Mouse (Mus musculus): ENCODE data around the gene Ccdc39. TPM values are rescaled to one million over a fixed set of nuclear protein-coding genes. Genes with fewer than 3 reads are reported as not detected.

Ccdc39 gene
- polyA plus RNA-seq (2012; rRNA removed): 200 and 260 TPM in 2 replicates

DNA sequence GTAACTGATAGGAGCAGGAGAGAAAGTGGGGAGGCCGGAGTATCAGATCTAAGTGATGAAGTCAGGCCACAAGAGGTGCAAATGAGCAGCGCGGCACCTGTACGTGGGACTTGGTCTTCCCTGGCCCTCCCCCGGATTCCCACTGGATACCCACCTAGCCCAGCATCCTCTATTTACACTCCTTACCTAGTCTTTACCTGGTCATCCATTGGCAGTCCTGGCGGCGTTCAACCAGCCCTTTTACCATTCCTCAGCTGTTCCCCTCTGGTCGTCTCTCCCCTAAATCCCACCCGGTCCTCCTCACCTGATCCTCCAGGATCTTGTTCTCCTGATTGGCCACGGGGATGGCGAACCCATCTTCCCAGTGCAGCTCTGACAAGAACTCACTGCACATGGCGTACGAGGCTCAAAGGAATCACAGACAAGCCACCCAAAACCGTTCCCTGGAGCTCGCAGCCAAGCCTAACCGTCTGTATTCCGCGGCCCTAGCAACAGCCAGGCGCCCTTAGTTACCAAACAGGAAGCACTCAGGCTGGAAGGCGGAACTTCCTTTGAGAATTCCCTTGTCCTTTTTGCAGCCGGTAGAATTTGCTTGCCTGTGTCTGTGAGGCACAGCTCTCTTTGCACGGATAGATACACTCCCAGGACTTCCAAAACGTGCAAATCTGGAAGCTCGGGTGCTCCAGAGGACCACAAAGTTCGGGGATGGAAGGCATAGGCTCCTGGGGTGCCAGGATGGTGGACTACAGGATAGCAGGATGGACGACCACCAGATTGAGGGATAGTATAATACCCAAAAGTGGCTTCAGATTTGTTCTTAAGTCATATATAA is at the start of gene Ccdc39:
TSS of gene Ccdc39 (minus strand) at position 510 of the 832 bp plus-strand sequence.
- Histone ChIP-seq H3K4me1 (ENCODE audit: control insufficient read depth, insufficient read depth, low read length) (peaks cover 3% of the 10 kb centered on the region), H3K4me3 (ENCODE audit: control insufficient read depth, low read depth, low read length) (peak within 1 kb of the TSS; percentile 97), H3K27me3 (ENCODE audit: control insufficient read depth, insufficient read depth, low read length) (no peaks in the 10 kb centered on the region), H3K27ac (ENCODE audit: control insufficient read depth, insufficient read depth, low read depth, low read length) (peak within 1 kb of the TSS; percentile 98), H3K36me3 (ENCODE audit: control insufficient read depth, insufficient read depth, low read length) (no peaks in the 10 kb centered on the region)
- TF ChIP-seq CTCF (IDR thresholded peaks at IDR 0.05; ENCODE audit: control insufficient read depth, insufficient read depth, insufficient replicate concordance, low read depth, low read length) (no peak), POLR2A (IDR thresholded peaks at IDR 0.05; ENCODE audit: control insufficient read depth, low read depth, low read length) (peak; percentile 88)

DNA sequence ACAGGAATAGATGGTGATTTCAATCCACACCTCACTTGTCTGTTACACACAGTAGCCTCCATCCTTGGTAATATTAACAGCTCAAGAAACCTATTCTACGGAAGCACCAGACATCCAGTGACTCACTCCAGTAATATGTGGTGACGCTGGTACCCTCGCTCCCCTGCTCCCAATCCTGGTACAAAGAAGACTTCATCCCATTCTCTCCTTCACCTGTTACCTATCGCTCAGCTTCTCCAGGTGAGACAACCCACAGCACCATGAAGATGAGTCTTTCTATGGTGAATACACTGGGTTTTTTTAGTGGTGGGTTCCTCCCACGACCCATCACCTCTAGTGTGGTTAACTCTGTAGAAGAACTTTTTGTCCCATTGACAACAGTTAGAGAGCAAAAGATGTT is 49.3 kb upstream of the Ccdc39 start:
- Histone ChIP-seq H3K27me3 (ENCODE audit: control insufficient read depth, insufficient read depth, low read length) (no peaks in the 10 kb centered on the region), H3K27ac (ENCODE audit: control insufficient read depth, insufficient read depth, low read depth, low read length) (no peak overlapping the region), H3K4me1 (ENCODE audit: control insufficient read depth, insufficient read depth, low read length) (peaks cover 9% of the 10 kb centered on the region), H3K36me3 (ENCODE audit: control insufficient read depth, insufficient read depth, low read length) (no peaks in the 10 kb centered on the region), H3K4me3 (ENCODE audit: control insufficient read depth, low read depth, low read length) (no peak overlapping the region)
- TF ChIP-seq POLR2A (IDR thresholded peaks at IDR 0.05; ENCODE audit: control insufficient read depth, low read depth, low read length) (no peak), CTCF (IDR thresholded peaks at IDR 0.05; ENCODE audit: control insufficient read depth, insufficient read depth, insufficient replicate concordance, low read depth, low read length) (no peak)

DNA sequence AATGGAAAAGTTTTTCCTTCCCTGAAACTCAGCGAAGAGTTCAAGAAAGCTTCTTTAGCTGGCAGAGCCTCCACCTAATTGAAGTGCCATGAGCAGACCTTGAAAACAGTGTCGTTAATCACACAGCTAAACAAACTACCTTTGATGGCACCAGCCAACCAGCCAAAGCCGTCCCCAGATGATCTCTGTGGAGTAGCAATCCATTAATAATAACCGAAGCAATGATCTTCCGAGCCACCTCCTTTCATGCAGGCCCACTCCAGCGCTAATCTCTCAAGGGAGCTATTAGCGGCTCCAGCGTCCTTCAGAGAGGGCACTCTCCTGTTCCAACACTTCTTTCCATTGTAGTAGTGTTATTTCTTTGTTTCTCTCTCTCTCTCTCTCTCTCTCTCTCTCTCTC is 43.3 kb upstream of the Ccdc39 start:
- Histone ChIP-seq H3K36me3 (ENCODE audit: control insufficient read depth, insufficient read depth, low read length) (no peaks in the 10 kb centered on the region), H3K27ac (ENCODE audit: control insufficient read depth, insufficient read depth, low read depth, low read length) (no peak overlapping the region), H3K4me3 (ENCODE audit: control insufficient read depth, low read depth, low read length) (no peak overlapping the region), H3K4me1 (ENCODE audit: control insufficient read depth, insufficient read depth, low read length) (no peaks in the 10 kb centered on the region), H3K27me3 (ENCODE audit: control insufficient read depth, insufficient read depth, low read length) (no peaks in the 10 kb centered on the region)
- TF ChIP-seq POLR2A (IDR thresholded peaks at IDR 0.05; ENCODE audit: control insufficient read depth, low read depth, low read length) (no peak), CTCF (IDR thresholded peaks at IDR 0.05; ENCODE audit: control insufficient read depth, insufficient read depth, insufficient replicate concordance, low read depth, low read length) (no peak)

DNA sequence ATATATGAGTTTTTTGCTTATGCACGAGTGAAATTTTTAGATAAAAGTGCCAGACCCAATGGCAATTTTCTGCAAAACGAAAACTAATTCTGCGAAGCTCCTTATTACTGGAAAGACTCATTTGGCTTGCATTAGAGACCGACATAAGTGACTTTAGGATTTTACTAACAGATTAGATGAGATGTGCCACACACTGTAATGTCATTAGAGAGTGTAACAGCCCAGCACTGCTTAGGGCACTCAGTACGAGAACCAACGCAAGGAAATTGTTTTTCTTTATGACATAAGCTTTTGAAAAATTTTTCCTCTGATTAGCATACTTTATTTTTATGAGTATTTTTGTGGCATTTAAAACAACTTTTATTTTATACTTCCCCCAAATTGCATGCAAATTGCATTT is 39.0 kb upstream of the Ccdc39 start:
- no peaks in the 10 kb centered on the region for H3K4me1 ChIP-seq (ENCODE audit: control insufficient read depth, insufficient read depth, low read length)
- H3K27me3 ChIP-seq (ENCODE audit: control insufficient read depth, insufficient read depth, low read length): no peaks in the 10 kb centered on the region
- H3K36me3 ChIP-seq (ENCODE audit: control insufficient read depth, insufficient read depth, low read length): no peaks in the 10 kb centered on the region
- no peak overlapping the region for H3K4me3 ChIP-seq (ENCODE audit: control insufficient read depth, low read depth, low read length)
- TF ChIP-seq POLR2A (IDR thresholded peaks at IDR 0.05; ENCODE audit: control insufficient read depth, low read depth, low read length): no peak
- no peak overlapping the region for H3K27ac ChIP-seq (ENCODE audit: control insufficient read depth, insufficient read depth, low read depth, low read length)

GRCm38 (mm10) chr3:33882695-33883094 is 38.6 kb upstream of the Ccdc39 start:
- TF ChIP-seq POLR2A (IDR thresholded peaks at IDR 0.05; ENCODE audit: control insufficient read depth, low read depth, low read length) (no peak), CTCF (IDR thresholded peaks at IDR 0.05; ENCODE audit: control insufficient read depth, insufficient read depth, insufficient replicate concordance, low read depth, low read length) (no peak)
- Histone ChIP-seq H3K36me3 (ENCODE audit: control insufficient read depth, insufficient read depth, low read length) (no peaks in the 10 kb centered on the region), H3K4me3 (ENCODE audit: control insufficient read depth, low read depth, low read length) (no peak overlapping the region), H3K27me3 (ENCODE audit: control insufficient read depth, insufficient read depth, low read length) (no peaks in the 10 kb centered on the region), H3K27ac (ENCODE audit: control insufficient read depth, insufficient read depth, low read depth, low read length) (no peak overlapping the region), H3K4me1 (ENCODE audit: control insufficient read depth, insufficient read depth, low read length) (no peaks in the 10 kb centered on the region)

- Histone ChIP-seq H3K4me3 (ENCODE audit: control insufficient read depth, low read depth, low read length) (no peak overlapping the region), H3K27me3 (ENCODE audit: control insufficient read depth, insufficient read depth, low read length) (no peaks in the 10 kb centered on the region), H3K27ac (ENCODE audit: control insufficient read depth, insufficient read depth, low read depth, low read length) (no peak overlapping the region), H3K4me1 (ENCODE audit: control insufficient read depth, insufficient read depth, low read length) (no peaks in the 10 kb centered on the region), H3K36me3 (ENCODE audit: control insufficient read depth, insufficient read depth, low read length) (no peaks in the 10 kb centered on the region)
- TF ChIP-seq CTCF (IDR thresholded peaks at IDR 0.05; ENCODE audit: control insufficient read depth, insufficient read depth, insufficient replicate concordance, low read depth, low read length) (no peak), POLR2A (IDR thresholded peaks at IDR 0.05; ENCODE audit: control insufficient read depth, low read depth, low read length) (no peak)
Observed at GRCm38 (mm10) chr3:33878661-33879060, 34.6 kb upstream of the Ccdc39 start.

DNA sequence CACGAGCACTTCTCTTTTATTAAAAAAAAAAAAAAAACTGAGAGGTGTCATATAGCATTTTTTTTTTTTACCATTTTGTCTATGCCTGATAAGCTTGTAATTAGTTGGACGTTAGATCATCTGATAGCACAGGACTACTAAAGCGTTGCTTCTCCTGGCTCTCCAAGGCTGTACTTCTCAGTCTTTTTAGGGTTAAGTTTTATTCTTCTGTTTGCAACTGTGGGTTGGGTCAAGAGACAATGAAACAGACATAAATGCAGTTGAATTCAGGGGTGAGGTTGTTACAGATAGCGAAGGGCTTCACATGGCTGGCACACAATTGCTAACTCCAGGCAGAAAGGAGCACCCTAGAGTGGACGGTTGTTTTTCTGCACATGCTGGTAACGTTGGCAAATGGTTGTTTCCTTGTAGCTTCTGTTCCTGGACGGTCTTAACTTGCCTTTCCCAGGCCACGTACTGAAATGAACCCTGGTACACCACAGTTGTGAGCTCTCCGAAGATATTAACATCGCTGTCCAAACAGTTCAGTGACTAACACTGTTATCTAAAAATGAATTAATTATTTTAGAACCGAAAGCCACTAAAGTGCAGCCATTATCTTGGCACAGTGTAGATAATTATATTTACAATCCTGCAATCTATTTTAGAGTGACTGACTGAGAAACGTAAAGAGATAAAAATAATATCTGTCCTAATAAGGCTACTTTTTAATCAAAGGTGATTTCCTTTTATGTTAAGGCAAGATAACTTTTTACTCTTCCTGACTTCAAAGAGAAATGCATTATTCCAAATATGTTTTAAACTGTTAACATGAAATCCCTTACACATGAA is 30.6 kb upstream of the Ccdc39 start:
- no peak for TF ChIP-seq CTCF (IDR thresholded peaks at IDR 0.05; ENCODE audit: control insufficient read depth, insufficient read depth, insufficient replicate concordance, low read depth, low read length)
- no peak for TF ChIP-seq POLR2A (IDR thresholded peaks at IDR 0.05; ENCODE audit: control insufficient read depth, low read depth, low read length)

More for the DNA sequence above, 30.6 kb upstream of the Ccdc39 start:
- no peaks in the 10 kb centered on the region for H3K4me1 ChIP-seq (ENCODE audit: control insufficient read depth, insufficient read depth, low read length)
- no peak overlapping the region for H3K4me3 ChIP-seq (ENCODE audit: control insufficient read depth, low read depth, low read length)
- no peaks in the 10 kb centered on the region for H3K36me3 ChIP-seq (ENCODE audit: control insufficient read depth, insufficient read depth, low read length)
- H3K27me3 ChIP-seq (ENCODE audit: control insufficient read depth, insufficient read depth, low read length): no peaks in the 10 kb centered on the region
- no peak overlapping the region for H3K27ac ChIP-seq (ENCODE audit: control insufficient read depth, insufficient read depth, low read depth, low read length)
